Mouse (Mus musculus) heart, embryonic 14.5 days (tissue): Measurements from ENCODE around the gene Cep85l. TPM values are rescaled to one million over a fixed set of nuclear protein-coding genes. Genes with fewer than 3 reads are reported as not detected.

Experiments
- ATAC-seq: fragments of 200-750 bp; cut with Nextera tagmentation; 2 replicates; pipeline ENCODE4 v1.8.0; 2017; ENCODE audit warnings: low read depth, moderate TSS enrichment; ENCODE audit not compliant: insufficient number of reproducible peaks, insufficient read depth, low FRiP score
- H3K27ac ChIP-seq, 2 experiments: fragments of 200-500 bp in 1 of 2; fragments of 300-500 bp in 1 of 2; sonication (generic) in 1 of 2; replicated peaks in 1 of 2; 2 replicates each; pipeline ENCODE4 v1.5.1; 2012 to 2014; ENCODE audit warnings: low read depth in 2 of 2, low read length in 2 of 2, control low read depth in 1 of 2, mild to moderate bottlenecking in 1 of 2, mixed read lengths in 1 of 2; ENCODE audit not compliant: control insufficient read depth in 1 of 2, insufficient read depth in 1 of 2
- H3K27me3 ChIP-seq: fragments of 300-500 bp; sonication (generic); 2 replicates; pipeline ENCODE4 v1.6.1; 2014; ENCODE audit warnings: mild to moderate bottlenecking, low read length, control low read depth; ENCODE audit not compliant: control insufficient read depth, insufficient read depth
- H3K36me3 ChIP-seq: fragments of 300-500 bp; sonication (generic); 2 replicates; pipeline ENCODE4 v1.6.1; 2014; ENCODE audit warnings: mild to moderate bottlenecking, control low read depth, low read length, mixed read lengths; ENCODE audit not compliant: control insufficient read depth, insufficient read depth
- H3K4me1 ChIP-seq, 2 experiments: fragments of 200-500 bp in 1 of 2; fragments of 300-500 bp in 1 of 2; sonication (generic) in 1 of 2; 2 replicates each; pipeline ENCODE4 v1.6.1; 2012 to 2014; ENCODE audit warnings: low read length in 2 of 2, control low read depth in 1 of 2, mixed read lengths in 1 of 2; ENCODE audit not compliant: control insufficient read depth in 2 of 2, insufficient read depth in 2 of 2
- H3K4me2 ChIP-seq: fragments of 300-500 bp; sonication (generic); 2 replicates; pipeline ENCODE4 v1.6.1; 2014; ENCODE audit warnings: mild to moderate bottlenecking, low read length
- H3K4me3 ChIP-seq, 2 experiments: fragments of 200-500 bp in 1 of 2; fragments of 300-500 bp in 1 of 2; sonication (generic) in 1 of 2; 2 replicates each; pipeline ENCODE4 v1.5.1; 2012 to 2014; ENCODE audit warnings: low read length in 2 of 2, mild to moderate bottlenecking in 2 of 2, control low read depth in 1 of 2, low read depth in 1 of 2, moderate library complexity in 1 of 2; ENCODE audit not compliant: control insufficient read depth in 1 of 2, insufficient read depth in 1 of 2
- H3K9ac ChIP-seq: fragments of 300-500 bp; sonication (generic); 2 replicates; pipeline ENCODE4 v1.6.1; 2014; ENCODE audit warnings: mild to moderate bottlenecking, low read length
- H3K9me3 ChIP-seq: fragments of 300-500 bp; sonication (generic); 2 replicates; pipeline ENCODE4 v1.6.1; 2016; ENCODE audit warnings: low read length, control low read depth; ENCODE audit not compliant: control insufficient read depth
- WGBS: fragments of 180-500 bp; shearing (Covaris S2); extraction: QIAGEN DNeasy Blood & Tissue Kit; methylation state at CpG from one replicate; pipeline ENCODE4 v1.1.7; 2014; 5-methylcytosine and 5-hydroxymethylcytosine counted together
- polyA plus RNA-seq: library from polyadenylated mRNA; unstranded; fragments of >200 nt; fragmentation: Nextera tagmentation; extraction: Ambion mirVana; gene quantifications from 2 replicates; pipeline ENCODE4 v1.2.1, GENCODE M21; 2014

Cep85l gene
- polyA plus RNA-seq, 1 experiment from 2014 or later, result 9.5 TPM

DNA sequence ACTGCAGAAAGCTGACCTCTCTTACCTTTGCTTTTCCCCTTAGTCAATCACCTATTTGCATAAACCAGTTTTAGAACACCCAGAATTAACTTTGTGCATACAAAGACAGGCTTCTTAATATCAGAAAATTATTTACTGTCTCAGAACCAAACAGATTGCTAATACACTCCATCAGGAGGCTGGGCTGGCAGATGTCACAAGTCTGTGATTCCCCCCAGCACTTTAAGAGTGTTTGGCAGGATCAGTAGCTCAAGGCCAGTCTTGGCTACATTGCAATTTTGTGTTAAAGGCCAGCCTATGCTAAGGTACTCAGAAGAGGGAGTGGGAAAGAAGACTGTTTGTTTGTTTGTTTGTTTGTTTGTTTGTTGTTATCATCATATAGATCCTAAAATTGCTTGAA lies 2.7 kb downstream of the Cep85l start:
- Histone ChIP-seq H3K36me3 (0 out of 2 replicates have a peak, but pooled peaks cover 4% of the 10 kb centered on the region), H3K4me1 (peaks cover 0 to 23% of the 10 kb centered on the region in 2 experiments; a peak in 2 of 4 replicates), H3K9me3 (peaks cover 1% of the 10 kb centered on the region; the same call in 1 of the 2 replicates), H3K9ac (no peak overlapping the region), H3K4me3 (no peak overlapping the region), H3K27ac (no peak overlapping the region), H3K4me2 (peak overlapping the region; percentile 12), H3K27me3 (no peaks in the 10 kb centered on the region)
- ATAC-seq, result no peak

DNA sequence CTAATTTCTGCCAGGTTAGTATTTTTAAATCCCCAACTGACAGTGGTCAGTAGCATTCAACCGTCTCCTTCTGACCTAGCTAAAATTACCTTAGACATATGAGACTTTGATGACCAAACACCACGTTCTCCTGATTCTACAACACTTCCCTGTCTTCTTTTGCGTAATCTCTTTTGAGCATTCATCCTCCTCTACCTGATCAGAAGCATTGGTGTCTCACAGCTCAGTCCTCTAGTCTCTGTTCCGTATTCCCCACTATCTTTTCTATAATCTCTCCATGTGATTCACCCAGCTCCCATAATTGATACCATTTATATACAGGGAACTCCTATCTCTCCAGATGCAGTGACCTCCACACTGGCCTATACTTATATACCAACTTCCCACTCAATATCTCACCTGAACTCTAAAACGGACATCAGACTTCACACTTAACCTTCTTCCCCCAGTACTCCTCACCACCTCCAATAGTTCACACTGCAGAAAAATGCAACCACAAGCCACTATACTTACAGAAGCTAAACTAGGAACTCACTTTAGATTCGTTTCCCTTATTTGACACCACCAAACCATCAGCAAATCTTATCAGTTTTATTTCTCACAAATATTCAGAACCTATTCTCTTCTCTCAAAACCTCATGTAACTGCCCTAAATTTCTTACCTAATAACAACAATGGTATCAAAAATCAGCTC lies 5.7 kb downstream of the Cep85l start:
- Histone ChIP-seq H3K4me3 (no peak overlapping the region), H3K4me1 (peaks cover 0 to 18% of the 10 kb centered on the region in 2 experiments; a peak in 2 of 4 replicates), H3K27me3 (no peaks in the 10 kb centered on the region), H3K4me2 (no peak overlapping the region), H3K9me3 (peaks cover 21% of the 10 kb centered on the region), H3K9ac (no peak overlapping the region), H3K36me3 (peaks cover 8% of the 10 kb centered on the region), H3K27ac (no peak overlapping the region)
- ATAC-seq, result no peak
- 90% methylated on average over 6 of the region's 6 CpGs for WGBS

- ATAC-seq, result no peak
- Histone ChIP-seq H3K27ac (no peak overlapping the region), H3K36me3 (peaks cover 8% of the 10 kb centered on the region), H3K4me1 (0 out of 4 replicates have a peak, but pooled peaks cover 0 to 9% of the 10 kb centered on the region in 2 experiments), H3K9ac (no peak overlapping the region), H3K9me3 (peaks cover 25% of the 10 kb centered on the region), H3K4me3 (no peak overlapping the region), H3K4me2 (no peak overlapping the region), H3K27me3 (no peaks in the 10 kb centered on the region)
- 89% methylated on average over 2 of the region's 2 CpGs for WGBS
Measured at GRCm38 (mm10) chr10:53367265-53367664, 12.5 kb downstream of the Cep85l start.

- 0 out of 4 replicates have a peak, but pooled peaks cover 0 to 9% of the 10 kb centered on the region in 2 experiments for H3K4me1 ChIP-seq
- ATAC-seq, result no peak
- no peak overlapping the region for H3K27ac ChIP-seq
- H3K4me3 ChIP-seq, result no peak overlapping the region
- H3K4me2 ChIP-seq, result no peak overlapping the region
- H3K36me3 ChIP-seq, result peaks cover 4% of the 10 kb centered on the region; the same call in 1 of the 2 replicates
- 0 out of 2 replicates have a peak, but pooled peaks cover 6% of the 10 kb centered on the region for H3K9me3 ChIP-seq
- no peak overlapping the region for H3K9ac ChIP-seq
- H3K27me3 ChIP-seq, result no peaks in the 10 kb centered on the region
Measured at GRCm38 (mm10) chr10:53364311-53364710, 15.4 kb downstream of the Cep85l start.

DNA sequence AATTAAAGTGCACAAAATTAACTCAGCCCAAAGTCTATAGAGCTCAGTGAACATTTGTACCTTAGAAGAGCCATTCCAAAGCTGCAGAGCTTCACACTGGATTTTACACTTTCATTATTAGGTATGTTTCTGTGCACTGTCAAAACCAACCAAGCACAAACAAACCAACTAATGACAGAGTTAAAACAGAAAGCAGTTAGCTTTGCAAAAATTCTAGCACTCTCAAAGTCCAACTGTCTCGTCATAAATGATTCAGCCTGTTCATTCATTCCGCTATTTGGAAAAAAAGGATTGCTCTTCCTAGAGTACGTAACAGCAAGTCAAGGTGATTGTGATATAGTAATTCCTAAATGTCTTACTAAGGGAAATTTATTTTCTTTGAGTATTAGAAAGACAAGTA lies 20.7 kb downstream of the Cep85l start:
- no peak overlapping the region for H3K9ac ChIP-seq
- peaks cover 33% of the 10 kb centered on the region for H3K36me3 ChIP-seq
- WGBS, result 91% methylated on average over 3 of the region's 3 CpGs
- H3K27me3 ChIP-seq, result no peaks in the 10 kb centered on the region
- H3K9me3 ChIP-seq, result 0 out of 2 replicates have a peak, but pooled peaks cover 6% of the 10 kb centered on the region
- H3K27ac ChIP-seq, result no peak overlapping the region
- H3K4me1 ChIP-seq, result no peaks in the 10 kb centered on the region
- ATAC-seq, result no peak
- no peak overlapping the region for H3K4me3 ChIP-seq
- H3K4me2 ChIP-seq, result no peak overlapping the region

GRCm38 (mm10) chr10:53353665-53354064 lies 26.1 kb downstream of the Cep85l start:
- no peaks in the 10 kb centered on the region for H3K27me3 ChIP-seq
- no peak overlapping the region for H3K4me3 ChIP-seq
- no peaks in the 10 kb centered on the region for H3K9me3 ChIP-seq
- no peak overlapping the region for H3K4me2 ChIP-seq
- H3K27ac ChIP-seq, result no peak overlapping the region
- H3K36me3 ChIP-seq, result peaks cover 36% of the 10 kb centered on the region
- no peak for ATAC-seq
- WGBS, result 71% methylated on average over 3 of the region's 3 CpGs
- no peaks in the 10 kb centered on the region for H3K4me1 ChIP-seq
- H3K9ac ChIP-seq, result no peak overlapping the region

DNA sequence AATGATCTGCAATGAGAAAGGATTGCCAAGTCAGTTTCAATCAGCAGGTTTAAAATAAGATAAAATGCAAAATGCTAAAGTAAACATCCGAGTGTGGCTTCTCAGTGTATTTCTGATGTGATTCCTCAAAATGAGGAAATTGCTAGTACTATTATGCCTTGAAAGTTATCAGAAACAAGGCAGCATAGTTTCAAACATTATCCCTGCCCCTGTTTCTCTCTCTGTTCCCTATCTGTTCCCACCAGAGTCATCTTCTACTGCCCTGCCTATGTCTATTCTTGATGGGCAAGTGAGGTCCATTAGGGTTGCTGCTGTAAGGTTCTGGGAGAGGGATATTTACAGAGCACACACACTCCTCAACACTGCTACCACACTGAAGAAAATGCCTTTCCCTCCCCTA lies 30.5 kb downstream of the Cep85l start:
- peaks cover 31% of the 10 kb centered on the region for H3K36me3 ChIP-seq
- no peak overlapping the region for H3K27ac ChIP-seq
- H3K4me1 ChIP-seq, result no peaks in the 10 kb centered on the region
- H3K9me3 ChIP-seq, result no peaks in the 10 kb centered on the region
- H3K4me3 ChIP-seq, result no peak overlapping the region
- H3K9ac ChIP-seq, result no peak overlapping the region
- no peak overlapping the region for H3K4me2 ChIP-seq
- ATAC-seq, result no peak
- WGBS, result 65% methylated on average over 1 of the region's 1 CpGs
- H3K27me3 ChIP-seq, result no peaks in the 10 kb centered on the region
